Mouse (Mus musculus): Measurements from ENCODE around the gene Wdr47. TPM values are rescaled to one million over a fixed set of nuclear protein-coding genes. Genes with fewer than 3 reads are reported as not detected.

Wdr47 gene
- total RNA-seq, 2 experiments from 2014 or later = 9.5 to 10.6 TPM

Small RNA genes within 50 kb of the gene (microRNA-seq; reads per million reads assigned to microRNA genes)
- gene Gm22860 = 0 reads per million in 2 experiments

Other genes starting within 250 kb of the Wdr47 start
- gene Mybphl, start 226.4 kb upstream of the Wdr47 start, total RNA-seq (2021) = 10 to 100 TPM; 49.7 to 55.1 TPM
- under 1 TPM in 1 of 2 experiments, not detected in 1; 0.33 TPM for gene Psrc1, start 207.4 kb upstream of the Wdr47 start, total RNA-seq (2021)
- gene Celsr2, start 175.7 kb upstream of the Wdr47 start, total RNA-seq (2021) = 1 to 10 TPM; 5.9 to 9.5 TPM
- 10 to 100 TPM; 80.2 to 89.6 TPM for gene Sars, start 146.1 kb upstream of the Wdr47 start, total RNA-seq (2021)
- gene 1700013F07Rik, start 57.1 kb upstream of the Wdr47 start, total RNA-seq (2021) = not detected
- gene 5330417C22Rik, start 54.7 kb upstream of the Wdr47 start, total RNA-seq (2021) = 1 to 10 TPM in 1 of 2 experiments, under 1 TPM in 1; 0.30 to 1.6 TPM
- 10 to 100 TPM; 30.4 to 30.6 TPM for gene Tmem167b, start 28.8 kb upstream of the Wdr47 start, total RNA-seq (2021)
- gene Taf13, start 19.6 kb upstream of the Wdr47 start, total RNA-seq (2021) = 10 to 100 TPM; 14.9 to 15.5 TPM
- 10 to 100 TPM; 49.2 to 50.0 TPM for gene Clcc1, start 62.6 kb downstream of the Wdr47 start, total RNA-seq (2021)
- under 1 TPM; 0.62 to 0.80 TPM for gene Gpsm2, start 131.0 kb downstream of the Wdr47 start, total RNA-seq (2021)
- gene Aknad1, start 148.4 kb downstream of the Wdr47 start, total RNA-seq (2021) = not detected
- gene Stxbp3, start 249.2 kb downstream of the Wdr47 start, total RNA-seq (2021) = 10 to 100 TPM; 24.6 to 32.5 TPM